Mouse (Mus musculus) frontal cortex, adult (tissue): ENCODE results near the gene Cd93.
A peak's percentile ranks its signal among the peaks of the same experiment; 100 is the strongest.

Experiments used
- ATAC-seq: cut with Nextera tagmentation; 2 replicates; pipeline ENCODE4 v1.9.2; 2017; ENCODE audit warnings: mild to moderate bottlenecking, moderate library complexity, mixed read lengths; ENCODE audit not compliant: low TSS enrichment

Cd93 gene

DNA sequence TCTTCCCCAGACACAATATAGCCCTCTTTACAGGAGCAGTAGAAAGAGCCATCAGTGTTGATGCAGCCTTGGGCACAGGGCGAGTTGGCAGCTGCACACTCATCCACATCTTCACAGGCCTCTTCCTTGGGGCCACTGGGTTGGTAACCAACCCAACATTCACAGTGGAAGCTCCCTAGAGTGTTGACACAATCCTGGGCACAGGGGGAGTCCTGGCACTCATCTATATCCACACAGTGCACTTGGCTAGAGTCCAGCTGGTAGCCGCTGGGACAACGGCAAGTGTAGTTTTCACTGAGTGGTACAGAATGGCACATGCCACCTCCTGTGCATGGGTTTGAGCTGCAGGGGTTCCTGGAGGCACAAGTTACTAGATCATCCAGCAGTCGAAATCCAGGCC, 1.2 kb downstream of the Cd93 start:
- no peak for ATAC-seq

GRCm38 (mm10) chr2:148441421-148441820, 1.9 kb downstream of the Cd93 start:
- ATAC-seq = no peak

DNA sequence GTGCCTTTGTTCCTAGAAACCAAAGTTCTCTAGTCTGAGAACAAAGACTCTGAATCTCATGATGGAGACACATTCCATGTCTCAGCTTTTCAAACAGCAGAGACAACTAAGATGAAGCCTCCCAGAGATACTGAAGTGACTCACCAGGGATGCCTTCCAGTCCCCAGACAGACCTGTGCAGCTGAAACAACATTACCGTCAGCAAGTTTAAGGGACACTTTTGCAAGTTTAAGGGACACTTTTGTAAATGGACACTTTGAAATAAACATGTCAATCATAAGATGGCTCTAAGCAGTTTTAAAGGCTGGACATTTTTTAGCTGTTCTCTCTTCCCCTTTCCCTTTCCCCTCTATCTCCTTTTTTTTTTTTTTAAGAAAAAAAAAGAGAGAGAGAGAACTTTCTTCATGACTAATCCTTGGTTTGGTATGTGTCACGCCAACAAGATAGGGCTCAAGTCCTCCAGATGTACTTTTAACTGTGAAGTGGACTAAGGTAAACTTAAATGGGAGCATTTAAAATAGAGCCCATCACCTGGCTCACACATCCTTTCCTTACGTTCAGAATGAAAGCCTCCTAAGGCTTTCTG, 3.6 kb downstream of the Cd93 start:
- no peak for ATAC-seq

DNA sequence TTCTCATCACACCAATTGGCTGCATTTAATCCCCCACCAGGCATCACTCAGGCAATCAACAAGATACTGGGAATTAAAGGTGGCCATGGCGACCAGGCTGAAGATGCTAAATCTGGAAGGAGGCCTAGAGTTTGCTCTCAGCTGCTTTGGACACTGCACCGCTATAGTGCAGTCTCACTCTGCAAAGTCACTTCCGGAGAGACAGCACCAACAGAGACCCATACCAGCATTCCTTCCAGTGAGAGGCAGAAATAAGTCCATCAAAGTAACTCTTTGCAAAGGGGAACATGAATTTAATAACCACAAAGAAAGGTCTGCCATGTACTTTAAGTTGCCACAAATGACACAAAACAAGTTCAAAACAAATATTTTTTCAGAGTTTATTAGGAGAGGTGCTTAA, 7.1 kb downstream of the Cd93 start:
- ATAC-seq = no peak

DNA sequence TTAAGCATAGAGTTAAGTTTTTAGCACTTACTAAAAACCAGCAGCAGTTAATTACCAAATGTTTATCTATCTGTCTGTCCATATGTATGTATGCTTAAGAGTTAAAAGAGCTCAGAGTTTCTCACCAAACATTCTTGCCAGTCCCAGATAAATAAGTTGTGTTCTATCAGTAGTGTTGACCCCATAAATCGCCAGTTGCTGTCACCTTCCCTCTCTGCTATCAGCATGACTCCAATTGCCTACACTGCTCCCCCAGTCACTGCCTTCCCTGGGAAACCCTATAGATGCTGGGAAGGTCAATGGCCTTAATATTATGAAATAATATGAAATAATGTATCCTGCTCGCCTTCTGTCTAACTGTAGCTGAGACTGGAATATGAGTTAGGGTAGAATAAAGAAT, 11.0 kb downstream of the Cd93 start:
- no peak for ATAC-seq

- ATAC-seq = no peak
Observed at GRCm38 (mm10) chr2:148430941-148431340, 12.4 kb downstream of the Cd93 start.

- no peak for ATAC-seq
Observed at GRCm38 (mm10) chr2:148429001-148429505, 14.3 kb downstream of the Cd93 start.

DNA sequence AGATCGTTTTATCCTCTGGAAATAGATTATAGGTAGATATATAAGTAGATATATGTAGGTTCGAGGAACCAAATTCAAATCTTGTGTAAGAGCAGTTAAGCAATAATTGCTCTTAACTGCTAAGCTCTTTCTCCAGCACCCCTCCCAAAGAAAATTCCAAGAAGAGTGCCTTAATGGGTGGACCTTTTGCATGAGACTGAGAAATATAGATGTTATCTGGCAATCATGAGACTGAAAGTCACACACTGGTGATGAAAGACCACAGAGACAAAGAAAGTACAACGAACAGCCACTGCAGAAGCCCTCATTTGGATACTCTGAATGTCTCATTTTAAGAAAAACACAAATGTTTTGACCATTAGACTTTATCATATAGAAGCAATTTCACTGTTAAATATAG, 14.8 kb downstream of the Cd93 start:
- ATAC-seq = no peak

DNA sequence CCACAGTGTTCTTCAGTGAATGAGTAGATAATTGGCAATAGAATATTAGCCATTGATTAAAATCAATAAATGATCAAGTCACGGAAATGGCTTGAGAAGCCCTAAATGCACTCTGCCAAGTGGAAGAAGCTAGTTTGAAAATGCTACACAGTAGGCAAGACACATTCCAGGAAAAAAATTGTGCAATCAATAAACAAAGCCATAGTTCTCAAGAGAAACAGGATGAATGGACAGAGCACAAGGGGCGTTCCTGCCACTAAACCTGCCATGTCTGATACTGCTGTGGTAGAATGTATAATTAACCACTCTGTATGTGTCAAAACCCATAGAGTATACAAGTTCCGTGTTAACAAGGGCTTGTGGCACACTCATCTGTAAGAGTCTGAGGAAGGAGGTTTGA, 15.8 kb downstream of the Cd93 start:
- ATAC-seq = no peak

- ATAC-seq = no peak
Observed at GRCm38 (mm10) chr2:148425709-148426382, 17.5 kb downstream of the Cd93 start.

GRCm38 (mm10) chr2:148421706-148422105, 21.7 kb downstream of the Cd93 start:
- ATAC-seq = peak; percentile 52; the same call in 1 of the 2 replicates

DNA sequence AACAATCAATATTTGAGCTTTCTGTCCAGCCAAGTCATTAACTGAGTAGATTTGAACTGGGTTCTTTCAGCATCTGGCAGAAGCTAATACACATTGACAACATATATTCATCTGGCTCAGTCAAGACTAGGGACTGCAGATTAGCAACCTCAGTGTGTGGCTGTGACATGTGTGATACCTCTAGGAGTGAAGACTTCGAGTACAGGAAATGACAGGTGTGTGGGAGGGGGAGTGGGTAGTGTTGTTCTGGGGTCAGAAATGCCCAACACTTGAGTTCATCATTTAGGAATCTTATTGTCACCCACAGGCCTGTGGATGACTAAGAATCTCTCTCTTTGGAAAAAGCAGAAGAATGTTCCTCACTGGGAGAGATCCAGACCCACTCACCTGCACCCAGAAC, 22.3 kb downstream of the Cd93 start:
- ATAC-seq = no peak

GRCm38 (mm10) chr2:148419776-148420175, 23.6 kb downstream of the Cd93 start:
- ATAC-seq = no peak

DNA sequence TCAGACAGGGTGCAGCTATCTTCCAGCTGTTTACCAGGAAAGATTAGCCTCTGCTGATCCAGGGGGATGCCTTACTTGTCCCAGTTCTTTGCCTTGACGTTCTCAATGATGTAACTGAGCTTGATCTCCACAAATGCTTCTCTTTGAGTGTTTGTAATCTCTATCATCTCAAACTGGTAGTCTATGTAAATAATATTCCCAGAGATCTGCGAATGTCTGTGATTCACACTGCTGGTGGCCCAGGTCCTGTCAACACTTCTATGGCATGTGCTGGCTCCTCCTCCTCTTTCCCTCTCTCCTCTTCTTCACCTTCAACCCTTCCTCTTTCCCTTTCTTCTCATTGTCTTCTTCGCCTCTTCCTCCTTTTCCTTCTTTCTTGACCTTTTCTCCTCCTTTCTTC, 24.2 kb downstream of the Cd93 start:
- ATAC-seq = no peak

- no peak for ATAC-seq
Observed at GRCm38 (mm10) chr2:148409821-148410220, 33.5 kb downstream of the Cd93 start.

- ATAC-seq = peak; percentile 88
Observed at GRCm38 (mm10) chr2:148409141-148409540, 34.2 kb downstream of the Cd93 start.

DNA sequence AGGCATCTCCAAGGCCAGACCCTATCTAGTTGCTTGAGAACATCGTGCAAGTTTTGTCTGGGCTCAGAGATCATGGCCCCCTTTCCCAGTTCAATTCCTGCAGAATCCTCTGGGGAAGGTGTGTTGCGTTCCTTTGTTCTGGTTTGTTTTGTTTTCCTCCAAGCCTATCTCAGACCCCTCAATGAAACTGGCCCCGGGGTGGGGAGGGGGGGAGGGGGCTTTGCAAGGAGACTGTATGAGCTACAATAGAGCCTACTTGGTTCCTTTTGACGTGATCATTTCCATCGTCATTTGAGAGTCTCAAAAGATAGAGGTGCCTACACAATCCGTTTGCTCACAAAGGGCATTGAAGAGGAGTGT, 34.6 kb downstream of the Cd93 start:
- ATAC-seq = no peak

DNA sequence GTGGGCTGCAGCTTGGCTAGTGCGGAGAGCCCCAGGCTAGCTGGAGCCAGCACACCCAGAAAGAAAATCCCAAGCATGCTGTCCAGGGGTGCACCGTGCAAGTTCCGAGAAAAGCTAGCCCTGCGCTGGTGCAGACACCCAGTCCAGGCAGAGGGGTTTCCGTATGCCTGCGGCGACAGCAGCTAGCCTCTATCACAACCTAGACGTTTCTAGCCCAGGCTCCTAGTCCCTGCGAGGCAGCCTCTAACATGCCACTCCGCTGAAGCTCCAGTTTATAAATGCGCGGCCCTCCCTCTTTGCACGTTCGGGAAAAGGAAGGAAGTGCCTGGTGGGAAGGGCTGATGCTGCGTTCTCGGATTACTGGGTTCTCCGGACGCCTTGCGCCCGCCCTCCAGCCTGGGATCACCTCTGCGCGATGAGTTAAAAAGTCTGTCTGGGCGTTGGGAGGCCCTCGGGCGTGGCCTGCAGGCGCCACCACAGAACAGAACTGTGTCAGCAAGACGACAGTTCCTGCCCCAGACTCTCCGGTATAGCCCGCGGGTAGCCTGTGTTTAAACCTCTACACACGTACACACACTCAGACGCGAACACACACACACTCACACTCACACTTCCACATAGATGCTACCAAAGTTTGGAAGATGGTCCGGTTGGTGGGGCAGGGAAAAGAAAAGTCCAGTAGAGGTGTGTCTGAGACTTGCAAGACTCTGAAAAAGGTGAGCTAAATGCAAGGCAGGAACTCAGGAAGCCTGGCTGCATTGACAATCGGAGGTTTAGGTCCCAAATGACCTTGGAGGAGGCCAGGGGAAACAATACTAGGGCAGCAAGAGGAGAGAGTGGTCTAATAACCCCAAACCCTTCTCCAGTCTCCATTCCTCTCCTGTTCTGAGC, 35.2 kb downstream of the Cd93 start, which contains the start of gene Thbd:
TSS of gene Thbd (minus strand) at position 319 of the 891 bp plus-strand sequence.
- ATAC-seq = no peak; the same call in 1 of the 2 replicates

DNA sequence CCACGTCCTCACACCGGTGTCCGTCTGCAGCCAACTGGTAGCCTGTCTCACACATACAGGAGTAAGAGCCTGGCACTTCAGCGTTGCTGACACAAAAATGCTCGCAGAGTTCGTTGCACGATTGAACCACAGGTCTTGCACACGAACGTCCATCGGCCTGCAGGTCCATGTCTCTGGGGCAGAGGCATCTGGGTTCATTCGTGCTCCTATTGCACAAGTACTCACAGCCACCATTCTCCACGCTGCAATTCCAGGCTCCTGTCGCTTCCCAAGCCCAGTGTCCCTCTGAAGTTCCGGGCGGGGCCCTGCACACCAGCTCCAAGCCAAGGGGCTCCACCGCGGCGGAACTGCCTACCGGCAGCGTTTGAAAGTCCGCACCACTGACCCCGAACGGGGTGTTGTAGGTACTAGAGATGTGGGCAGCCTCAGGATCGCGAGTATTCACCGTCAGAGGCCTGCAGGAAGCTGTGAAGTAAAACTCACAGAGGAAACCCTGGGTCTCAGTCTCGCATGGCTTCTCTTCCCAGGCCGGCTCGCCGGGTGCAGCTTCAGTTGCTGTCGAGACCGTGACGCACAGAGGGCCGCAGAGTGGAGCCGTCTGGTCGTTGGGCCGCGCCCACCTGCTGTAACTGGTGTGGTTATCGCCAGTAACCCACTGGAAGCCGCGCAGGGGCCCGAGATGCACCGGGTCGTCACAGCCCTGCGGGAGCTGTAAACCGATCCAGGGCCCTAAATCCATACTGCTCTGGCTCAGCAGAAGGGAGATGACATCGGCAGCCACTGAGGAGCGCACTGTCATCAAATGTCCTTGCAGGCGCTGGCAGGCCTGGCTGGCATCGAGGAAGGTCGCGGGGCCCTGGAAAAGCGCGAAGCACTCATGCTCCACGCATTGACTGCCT, 36.1 kb downstream of the Cd93 start:
- no peak for ATAC-seq

DNA sequence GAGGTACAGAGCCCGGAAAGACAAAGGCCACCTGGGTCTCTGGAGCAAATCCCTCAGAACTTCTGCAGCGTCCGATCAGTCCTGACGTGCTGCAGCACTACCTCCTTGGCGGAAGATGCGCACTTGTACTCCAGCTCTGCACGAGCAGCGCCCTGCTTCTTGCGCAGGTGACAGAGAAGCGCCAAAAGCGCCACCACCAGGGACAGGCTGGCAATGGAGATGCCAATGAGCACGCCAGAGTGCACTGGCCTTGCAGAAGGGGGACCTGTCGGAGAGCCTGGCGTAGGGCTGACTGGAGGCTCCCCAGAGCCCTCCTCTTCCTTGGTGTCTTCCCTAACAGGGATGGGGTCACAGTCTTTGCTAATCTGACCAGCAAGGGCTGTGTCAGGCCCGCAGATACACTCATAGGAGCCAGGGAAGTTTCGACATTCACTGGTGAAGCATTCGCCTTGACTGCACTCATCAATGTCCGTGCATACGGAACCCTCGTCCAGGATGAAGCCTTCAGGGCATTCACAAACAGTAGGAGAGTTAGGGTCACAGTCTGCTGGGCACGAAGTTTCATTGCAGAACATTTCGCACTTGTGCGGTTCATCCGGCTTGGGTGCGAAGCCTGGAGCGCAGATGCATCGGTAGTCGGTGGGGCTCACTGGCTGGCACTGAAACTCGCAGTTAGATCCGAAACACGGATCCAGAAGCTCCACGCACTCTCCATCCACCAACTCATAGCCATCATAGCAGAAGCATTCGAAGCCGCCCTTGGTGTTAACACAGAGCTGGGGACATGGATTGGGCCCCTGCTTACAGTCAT, 37.0 kb downstream of the Cd93 start:
- ATAC-seq = peak; percentile 55; the same call in 1 of the 2 replicates

DNA sequence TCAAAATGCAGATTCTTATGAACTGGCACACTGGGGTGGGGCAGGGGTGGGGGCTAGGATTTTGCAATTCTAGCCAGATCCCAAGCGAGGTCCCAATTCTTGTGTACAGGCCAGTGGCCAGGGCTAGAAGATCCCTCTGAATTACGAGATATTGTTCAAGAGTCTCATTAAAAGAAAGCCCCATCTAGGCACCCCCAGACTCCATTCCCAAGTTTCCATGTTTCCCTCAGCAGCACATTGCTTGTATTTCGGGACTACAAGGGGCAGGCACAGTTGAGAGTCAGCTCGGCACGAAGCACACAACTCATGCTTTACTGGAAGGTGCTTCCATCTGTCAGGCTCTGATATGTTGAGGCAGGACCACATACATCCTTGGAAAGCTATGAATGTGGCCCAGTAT, 38.5 kb downstream of the Cd93 start:
- no peak for ATAC-seq
